Mouse (Mus musculus): ENCODE data around the gene Tbc1d8.
A peak's percentile ranks its signal among the peaks of the same experiment; 100 is the strongest.

Tbc1d8 gene

DNA sequence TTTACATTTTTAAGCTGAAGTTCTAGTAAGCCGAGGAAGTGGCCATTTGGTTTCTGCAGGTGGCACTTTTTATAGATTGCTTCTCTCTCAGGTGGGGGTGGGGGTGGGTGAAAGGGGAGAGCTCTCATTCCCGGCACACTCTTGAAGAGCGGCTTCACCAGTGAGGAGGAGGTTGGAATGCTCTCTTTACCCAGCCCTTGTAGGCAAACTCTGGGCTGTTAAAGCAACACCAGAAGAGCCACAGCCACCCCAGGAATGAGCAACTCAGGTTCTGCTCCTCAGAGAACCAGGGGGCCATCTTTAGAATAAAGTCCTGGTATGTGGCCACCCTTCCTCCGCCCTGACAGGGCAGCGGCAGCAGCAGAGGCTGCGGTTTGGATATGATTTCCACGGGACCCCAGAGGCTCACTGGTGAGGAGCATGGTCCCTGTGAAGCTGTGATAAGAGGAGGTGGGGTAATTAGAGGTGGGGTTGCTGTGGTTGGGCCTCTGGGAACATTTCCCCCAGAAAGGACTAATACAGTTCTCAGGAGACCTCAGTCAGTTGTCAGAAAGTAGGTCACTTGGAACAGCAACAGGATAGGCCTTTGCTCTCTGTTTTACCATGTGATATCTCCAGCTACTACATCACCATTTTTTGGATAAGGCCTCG lies 85.2 kb downstream of the Tbc1d8 start:
- DNase-seq, result no peak

DNA sequence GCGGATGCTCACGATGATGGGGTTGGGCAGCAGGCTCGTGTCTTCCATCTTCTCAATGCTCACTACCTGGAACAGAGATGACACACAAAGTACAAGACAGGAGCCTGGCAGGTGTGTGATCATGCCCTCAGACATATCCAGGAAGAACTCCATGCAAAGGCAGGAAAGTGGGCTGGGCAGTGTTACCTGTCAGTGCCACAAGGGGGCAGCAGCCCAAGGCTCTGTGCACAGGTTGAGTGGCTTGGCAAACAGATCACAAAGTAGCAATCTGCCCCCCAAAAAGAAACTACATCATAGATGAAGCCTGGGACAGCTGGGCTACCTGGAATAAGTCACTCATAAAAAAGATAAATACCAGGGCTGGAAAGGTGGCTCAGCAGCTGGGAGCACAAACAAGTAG lies 86.4 kb downstream of the Tbc1d8 start:
- DNase-seq, result peak; percentile 80

DNA sequence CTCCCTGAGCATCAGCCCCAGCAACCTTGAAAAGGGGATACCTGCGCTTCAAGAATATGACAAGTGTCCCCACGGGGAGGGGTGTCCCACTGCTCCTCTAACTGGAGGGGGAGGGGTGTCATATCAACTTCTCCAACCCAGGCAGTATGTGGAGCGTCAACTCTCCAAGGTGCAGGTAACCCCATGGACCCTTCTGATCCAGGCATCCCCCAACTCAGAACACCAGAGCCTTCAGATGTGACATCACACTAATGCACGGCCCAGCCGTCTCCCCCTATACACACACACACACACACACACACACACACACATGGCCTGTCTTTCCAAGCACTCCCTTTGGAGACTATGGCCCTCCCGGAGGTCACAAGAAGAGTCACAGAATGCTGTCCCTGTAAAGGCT lies 86.9 kb downstream of the Tbc1d8 start:
- no peak for DNase-seq

DNA sequence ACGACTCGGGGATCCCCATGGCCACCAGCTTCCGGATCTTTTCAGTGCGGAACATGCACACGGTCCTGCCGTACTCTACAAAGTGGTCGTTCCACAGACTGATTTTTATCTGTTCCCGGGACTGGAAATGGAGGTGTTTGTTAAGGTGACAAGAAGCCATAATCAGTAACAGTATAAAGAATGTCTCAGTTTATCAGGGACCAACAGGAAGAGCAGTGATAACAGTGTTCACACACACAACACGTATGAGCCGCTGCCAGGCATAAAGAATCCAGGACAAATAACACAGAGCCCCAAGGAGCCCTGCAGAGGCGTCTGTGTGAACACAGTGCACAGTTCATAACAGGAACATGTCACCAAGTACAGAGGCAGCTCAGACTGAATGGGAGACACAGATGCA lies 89.2 kb downstream of the Tbc1d8 start:
- DNase-seq, result no peak

DNA sequence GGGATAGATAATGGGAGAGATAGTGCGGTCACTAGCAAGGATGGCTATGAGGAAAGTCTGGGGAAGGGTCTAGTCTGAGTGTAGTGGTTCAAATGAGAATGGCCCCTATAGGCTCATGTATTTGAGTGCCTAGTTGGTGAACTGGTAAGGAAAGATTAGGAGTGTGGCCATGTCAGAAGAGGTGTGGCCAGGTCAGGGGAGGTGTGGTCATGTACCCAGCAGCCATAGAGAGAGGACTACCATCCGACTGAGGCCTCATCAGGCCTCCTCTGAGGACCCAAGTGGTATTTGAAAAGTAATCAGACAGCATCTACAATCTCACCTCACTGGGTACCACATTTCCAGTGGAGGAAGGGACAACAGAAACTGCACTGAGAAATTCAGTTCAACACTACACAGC lies 90.4 kb downstream of the Tbc1d8 start:
- no peak for DNase-seq

DNA sequence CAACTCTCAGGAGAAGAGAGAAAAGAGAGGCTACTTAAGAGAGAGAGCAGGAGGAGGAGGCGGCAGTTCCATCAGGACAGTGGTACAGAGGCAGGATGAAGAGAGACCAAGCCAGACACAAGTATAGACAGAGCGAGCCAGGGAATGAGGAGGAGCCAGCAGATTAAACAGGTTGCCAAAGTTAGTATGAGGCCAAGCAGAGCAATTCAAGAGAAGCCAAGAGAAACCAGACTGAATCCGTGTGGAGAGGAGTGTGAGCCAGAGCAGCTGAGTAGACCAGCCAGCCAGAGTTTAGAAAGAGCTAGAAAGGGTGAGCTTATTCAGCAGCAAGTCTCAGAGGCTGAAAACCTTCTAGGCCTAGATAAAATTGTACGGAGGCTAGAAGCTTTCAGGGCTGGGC lies 91.1 kb downstream of the Tbc1d8 start:
- no peak for DNase-seq

DNA sequence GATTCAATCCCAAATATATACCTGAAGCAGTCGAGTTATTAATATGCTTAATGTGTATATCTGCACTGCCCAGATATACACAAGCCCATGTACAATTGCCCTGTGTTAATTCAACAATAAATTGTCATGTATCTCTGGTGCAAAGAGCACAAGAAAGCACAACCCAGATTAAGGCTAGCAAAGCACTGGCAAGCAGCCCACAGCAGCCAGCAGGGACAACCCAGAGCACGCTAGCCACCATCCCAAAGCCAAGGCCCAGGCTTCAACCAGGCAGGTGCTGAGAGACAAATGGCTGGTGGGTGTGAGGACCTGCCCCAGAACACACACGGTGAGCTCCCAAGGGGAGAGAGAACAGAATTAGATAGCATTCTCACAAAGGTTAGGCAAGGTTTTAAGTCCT lies 92.1 kb downstream of the Tbc1d8 start:
- DNase-seq, result no peak

DNA sequence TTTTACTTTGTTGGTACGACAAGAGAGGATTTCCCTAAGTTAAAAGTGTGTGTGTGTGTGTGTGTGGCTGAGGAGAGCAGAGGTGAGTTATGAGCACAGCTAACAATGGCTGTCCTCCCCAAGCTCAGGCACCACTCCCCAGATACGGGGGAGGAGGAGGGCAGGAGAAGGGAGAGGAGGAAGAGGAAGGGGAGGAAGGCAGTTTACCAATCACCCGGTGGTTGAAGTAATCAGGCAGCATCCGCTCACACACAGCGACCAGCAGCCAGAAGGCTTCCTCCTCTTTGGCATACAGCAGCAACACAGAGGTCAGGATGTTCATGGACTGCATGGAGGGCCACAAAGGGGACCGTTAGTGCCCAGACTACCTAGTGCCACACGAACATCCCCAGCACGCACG lies 93.6 kb downstream of the Tbc1d8 start:
- no peak for DNase-seq

DNA sequence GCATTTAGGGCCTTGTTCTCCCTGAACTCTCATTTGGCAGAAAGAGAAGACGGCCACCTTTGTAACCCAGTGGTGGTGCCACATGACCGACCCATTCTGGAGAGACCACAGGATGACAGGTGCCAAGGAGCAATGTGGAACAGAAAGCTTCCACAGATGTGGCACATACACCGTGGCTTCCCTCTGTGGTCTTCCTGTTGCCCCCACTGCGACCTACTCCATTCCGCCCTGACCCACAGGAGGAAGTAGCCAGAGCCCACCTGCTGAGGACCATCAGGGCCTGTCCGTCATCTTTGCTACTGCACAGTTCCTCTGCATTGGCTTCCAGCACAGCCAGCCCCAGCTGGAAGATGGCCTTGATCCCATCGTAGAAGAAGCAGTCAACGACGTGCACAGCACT lies 97.5 kb downstream of the Tbc1d8 start:
- no peak for DNase-seq

DNA sequence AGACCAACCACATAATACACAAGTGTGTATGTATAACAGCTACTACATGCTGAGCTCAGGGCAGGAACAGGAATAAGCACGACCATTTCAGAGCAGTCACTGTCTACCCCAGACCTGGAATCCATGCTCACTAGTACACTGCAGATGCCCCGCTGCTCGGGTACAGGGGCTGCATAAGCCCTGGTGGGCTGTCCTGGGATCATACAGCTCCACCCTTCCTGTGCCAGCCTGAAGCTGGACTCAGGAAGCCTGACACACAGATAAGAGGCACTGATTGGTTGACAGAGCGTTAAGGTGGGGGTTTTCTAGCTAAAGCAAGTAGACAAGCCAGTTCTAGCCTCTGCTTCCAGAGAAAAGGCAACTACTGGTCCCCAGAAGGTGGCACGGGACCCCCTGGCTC lies 99.5 kb downstream of the Tbc1d8 start:
- DNase-seq, result no peak

DNA sequence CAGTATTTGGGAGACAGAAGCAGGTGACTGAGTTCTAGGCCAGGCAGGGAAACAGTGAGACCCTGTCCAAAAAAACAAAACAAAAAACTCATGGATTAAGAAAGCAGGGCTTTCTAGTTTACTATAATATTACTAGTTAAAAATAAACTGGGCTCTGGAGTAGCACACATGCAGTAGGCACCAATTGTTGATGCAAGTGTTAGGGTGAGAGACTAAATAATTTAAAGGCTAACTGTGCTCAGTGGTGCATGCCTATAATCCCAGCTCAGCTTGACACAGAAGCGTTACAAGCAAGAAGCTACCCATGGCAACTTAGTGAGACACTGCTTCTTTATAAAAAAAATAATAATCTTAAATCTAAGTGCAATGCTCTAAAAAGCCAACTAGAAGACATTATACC lies 100.0 kb downstream of the Tbc1d8 start:
- DNase-seq, result no peak

DNA sequence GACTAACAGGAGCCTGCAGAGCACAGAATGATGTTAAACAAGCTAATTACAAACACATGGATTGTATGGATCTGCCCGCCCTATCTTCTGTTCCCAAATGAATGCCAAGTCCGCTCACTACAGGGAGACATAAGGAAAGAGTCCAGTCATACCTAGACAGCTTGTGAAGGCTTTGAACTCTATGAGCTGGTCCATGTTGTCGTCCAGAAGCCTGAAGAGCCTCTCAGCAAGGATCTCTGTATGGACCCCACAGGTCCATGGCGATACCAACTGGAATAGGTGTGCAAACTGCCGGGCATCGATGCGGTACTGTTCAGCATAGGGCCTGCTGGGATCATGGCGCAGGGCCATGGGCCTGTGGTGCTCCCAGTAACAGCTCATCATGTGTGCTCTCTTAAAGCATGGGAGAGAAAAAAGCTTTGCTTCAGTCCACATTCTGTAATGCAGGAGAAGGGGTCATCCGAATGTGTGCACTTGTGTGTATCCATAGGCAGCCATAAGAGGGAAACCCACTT lies 101.8 kb downstream of the Tbc1d8 start:
- no peak for DNase-seq

DNA sequence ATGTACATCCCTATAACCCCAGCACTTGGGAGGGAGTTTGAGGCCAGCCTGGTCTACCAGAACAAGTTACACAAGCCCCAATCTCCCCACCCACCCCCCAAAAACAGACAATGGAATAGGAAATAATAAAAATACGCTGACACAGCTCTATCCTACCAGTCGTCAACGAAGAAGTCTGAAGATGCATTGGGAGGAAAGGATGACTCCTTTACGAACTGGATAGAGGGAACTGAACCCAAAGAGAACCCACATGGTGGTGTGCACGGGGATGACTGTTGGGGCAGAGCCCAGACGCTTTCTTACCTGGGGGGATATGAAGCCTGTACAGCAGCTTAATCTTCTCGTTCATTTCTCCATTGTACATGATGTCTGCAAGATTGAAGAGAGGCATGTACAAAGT lies 102.4 kb downstream of the Tbc1d8 start:
- DNase-seq, result no peak

DNA sequence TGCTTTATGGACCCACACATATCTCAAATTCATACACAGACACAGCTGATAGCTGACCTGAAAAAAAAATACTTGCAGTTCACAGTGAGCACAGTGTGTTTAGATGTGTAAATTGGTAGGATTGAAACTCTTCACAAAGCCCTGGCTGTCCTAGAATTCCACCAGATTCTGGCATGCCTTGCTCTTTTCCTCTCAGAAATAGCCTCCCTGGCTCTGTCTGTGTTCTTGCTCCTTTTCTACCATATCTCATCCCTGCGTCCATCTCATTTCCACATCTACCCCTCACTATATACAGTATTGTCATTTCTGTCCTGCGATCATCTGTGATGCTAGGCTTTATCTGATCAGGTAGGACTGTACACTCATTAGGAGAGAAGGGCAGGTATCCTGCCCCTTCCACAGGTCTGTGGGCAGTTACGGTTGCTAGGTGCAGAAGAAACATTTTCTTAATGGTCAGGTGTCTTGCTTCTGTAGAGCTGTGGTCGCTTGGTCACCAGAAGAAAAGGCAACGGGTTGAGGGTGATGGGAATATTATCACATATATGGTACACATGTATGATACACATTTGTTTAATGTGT lies 104.2 kb downstream of the Tbc1d8 start:
- DNase-seq, result no peak

DNA sequence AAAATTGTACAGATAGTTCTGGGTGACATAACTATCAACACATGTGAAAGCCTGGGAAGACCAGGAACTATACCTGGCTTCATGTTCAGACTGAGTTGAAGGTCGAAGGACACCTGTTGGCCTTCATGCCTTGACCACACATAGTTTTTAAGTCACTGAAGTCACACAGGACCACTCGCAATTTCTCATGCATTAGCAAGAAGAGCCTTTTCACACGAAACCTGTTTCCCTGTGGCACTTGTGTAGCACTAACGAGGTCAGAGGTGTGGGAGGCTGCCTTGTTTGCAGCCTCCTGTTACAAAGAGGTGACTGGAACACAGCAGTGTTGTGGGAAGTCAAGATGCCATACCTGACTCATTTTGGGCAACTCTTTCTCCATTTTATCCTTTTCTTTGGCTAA lies 105.2 kb downstream of the Tbc1d8 start:
- DNase-seq, result no peak

DNA sequence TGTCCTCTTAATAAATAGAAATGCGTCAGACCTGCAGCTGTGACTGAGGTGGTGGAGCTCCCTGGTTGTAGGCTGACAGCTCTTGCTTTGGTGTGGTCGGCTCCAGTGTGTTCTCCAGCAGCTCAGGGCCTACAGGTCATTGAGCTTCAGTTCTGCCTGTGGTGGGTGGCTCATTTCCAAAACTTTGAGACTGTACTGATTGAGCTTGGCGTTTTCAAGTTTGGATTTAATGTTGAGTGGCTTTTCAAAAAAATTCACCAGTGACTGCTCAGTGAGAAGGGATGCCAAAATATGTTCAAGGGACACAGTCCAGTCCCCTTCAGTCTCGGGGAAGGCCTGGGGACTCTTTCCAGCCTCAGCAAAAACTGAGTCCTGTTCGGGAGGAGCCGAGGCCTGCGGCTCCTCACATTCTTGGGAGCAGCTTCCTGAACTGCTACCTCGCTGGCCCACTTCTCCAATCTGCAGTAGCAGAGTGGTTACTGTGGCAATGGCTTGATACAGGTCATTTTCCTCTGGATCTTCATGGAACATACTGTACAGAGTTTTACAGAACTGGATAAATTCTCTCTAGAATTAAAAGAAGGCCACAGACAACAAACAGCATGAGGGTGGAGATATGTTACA lies 106.2 kb downstream of the Tbc1d8 start:
- DNase-seq, result no peak

DNA sequence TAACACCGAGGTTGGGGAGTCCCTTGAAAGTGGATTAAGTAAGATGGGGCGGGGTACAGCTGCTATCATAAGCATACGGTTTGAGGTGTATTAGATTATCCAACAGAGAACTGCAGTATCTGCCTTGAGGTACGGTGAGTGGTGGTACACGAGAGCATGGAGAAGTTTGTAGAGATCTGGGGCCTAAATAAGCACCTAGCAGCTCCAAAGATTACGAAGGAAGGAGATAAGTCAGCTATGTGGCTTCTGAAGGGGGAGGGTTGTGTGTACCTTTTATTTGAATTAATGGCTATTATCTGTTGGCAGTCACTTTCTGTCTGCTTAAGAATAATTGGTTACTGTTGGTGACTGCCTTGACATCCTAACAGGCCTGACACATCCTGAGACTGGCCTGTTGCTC lies 108.1 kb downstream of the Tbc1d8 start:
- DNase-seq, result no peak

DNA sequence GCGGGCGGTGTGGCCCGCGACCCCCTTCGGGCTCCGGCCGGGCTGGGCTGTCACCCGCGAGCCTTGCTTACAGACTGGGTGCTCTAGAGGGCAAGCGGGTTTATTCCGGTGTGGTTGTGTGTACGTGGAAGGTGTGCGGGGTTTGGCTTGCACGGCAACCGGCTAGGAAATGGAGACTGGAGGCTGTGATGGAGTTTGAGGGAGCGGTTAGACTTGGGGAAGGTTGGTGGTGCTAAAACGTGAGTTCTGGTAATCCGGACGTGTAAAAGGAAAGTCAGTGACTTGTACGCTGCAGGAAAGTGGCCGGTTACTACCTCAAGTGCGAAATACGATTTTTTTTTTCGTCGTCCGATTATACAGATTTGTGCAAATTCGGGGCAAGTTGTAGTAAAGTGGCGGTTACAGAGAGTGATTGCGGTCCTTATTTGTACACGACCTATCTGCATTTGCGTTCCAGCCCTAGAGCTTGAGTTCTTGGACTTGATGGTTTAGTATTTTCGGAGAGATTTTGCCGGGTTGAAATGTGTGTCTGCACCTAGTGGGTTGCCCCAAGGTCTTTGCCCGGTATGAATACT lies 110.2 kb downstream of the Tbc1d8 start:
- DNase-seq, result no peak

DNA sequence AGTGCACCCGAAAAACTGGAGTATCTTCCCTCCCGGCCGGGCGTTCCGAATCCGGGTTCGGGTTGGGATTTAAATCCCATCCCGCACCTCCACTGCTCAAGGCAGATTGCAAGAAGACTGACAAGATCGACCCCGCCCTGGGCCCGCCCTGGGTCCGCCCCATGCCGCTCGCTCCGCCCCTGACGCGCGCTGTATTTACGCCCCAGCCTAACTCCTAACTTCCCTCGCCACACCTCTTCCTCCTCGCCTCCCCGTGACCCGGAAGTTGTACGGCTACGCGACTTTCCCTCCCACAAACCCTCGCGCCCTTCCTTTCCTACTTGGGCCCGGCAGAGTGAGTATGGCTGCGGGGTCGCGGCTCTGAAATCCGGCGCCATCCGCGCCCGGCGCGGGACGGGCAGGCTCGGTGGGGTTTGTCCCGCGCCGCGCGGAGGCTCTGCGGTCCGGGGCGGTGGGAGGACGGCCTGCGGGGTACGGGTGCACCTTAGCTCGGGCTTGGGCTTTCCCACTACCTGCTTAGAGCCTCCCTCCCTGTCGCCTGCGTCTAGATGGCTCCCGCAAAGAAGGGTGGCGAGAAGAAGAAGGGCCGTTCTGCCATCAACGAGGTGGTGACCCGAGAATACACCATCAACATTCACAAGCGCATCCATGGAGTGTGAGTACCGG lies 110.8 kb downstream of the Tbc1d8 start, which contains the start of gene Rpl31:
Gene Rpl31, plus strand, starts transcription at position 242 of the 666 bp plus-strand sequence.
- peak; percentile 98 for DNase-seq

DNA sequence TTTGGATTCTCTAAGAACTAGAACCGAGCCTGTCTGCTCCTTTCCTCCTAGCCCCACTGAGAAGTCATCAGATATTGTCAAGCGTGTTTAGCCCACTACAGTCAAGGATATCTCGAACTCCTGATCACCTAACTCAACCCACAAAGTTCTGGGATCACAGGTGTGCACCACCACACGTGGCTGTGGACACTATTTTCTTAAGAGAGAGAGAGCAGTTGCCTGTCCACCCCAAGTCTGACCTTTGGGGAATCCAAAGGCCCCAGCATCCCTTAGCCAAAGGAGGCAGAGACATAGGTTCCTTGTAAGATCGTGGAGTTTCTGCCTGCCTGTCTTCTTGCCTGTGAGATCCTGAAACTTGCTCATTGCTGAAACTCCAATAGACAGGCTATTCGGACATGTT lies 111.5 kb downstream of the Tbc1d8 start:
- DNase-seq, result no peak

DNA sequence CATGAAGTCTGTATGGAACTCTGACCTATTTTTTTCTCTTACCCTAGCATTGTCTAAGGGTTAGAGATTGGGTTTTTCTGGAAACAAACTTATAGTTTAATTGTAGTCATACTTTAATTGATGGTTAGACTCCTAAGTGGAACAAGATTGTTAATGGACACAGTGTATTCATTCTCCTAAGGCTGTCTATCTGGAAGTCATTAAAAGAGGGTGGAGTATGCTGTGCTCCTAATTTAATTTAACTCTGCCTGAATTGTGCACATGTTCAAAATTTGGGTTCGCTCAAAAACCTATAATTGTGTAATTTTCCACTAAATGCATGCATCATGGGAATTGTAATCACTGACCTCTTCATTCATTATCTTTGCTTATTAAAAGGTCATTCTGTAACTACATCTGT lies 113.0 kb downstream of the Tbc1d8 start:
- no peak for DNase-seq

DNA sequence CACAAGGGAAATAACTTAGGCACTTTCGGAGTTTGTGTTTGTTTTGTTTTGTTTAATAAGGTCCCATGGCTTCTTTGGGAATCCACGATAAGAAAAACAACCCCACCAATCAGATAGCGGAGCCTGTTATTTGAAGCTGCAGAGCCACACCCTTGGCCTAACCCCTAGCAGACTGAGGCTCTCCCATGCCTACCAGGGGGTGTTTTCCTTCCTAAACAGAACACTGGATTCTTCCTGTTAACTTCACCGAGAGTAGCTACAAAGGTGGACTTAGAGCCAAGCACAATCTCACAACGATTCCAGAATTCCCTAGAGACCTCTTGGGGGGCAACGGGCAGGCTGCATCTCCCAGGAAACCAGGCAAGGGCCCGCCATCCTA lies 116.1 kb downstream of the Tbc1d8 start:
- no peak for DNase-seq

DNA sequence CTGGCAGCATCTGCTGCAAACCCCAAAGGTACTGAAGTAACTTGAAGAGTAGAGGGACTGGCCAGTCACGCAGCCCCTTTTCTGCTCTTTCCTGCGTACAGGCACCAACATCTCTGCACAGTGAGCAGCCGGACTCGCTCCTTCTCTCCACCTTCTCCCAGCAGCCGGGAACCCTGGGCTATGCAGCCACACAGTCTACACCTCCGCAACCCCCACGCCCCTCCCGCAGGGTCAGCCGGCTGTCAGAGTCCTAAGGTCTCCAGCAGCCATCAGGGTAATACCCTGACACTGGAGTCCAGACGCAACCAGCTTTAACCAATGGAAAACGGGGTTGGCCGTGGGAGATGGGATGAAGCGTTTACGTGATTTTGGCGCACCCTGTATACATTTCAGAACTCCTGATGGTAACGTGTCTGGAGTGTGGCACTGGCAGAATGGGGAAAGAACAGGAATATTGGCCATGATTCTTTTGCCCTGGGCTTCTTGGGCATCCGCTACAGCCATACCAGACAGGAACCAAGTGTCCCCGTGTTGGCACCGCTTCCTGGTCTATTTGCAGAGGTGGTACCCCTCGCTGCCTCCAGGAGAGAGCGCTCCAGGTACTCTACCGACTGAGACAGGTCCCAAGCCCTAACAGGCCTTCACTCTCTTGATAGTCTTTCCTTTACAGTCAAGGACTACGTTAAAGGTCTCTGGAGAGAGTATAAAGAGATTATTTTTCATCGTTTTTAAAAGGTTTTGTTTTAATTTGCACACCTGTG lies 116.6 kb downstream of the Tbc1d8 start:
- no peak for DNase-seq

Data from cerebellum, adult 11 months (tissue).